Mouse (Mus musculus) CD4-positive naive resting alpha-beta T cell, adult 76 days (primary cell): ENCODE results near the gene Cenpi. TPM values are rescaled to one million over a fixed set of nuclear protein-coding genes. Genes with fewer than 3 reads are reported as not detected.

ENCODE experiments used
- total RNA-seq: library from RNA; stranded (reverse); gene quantifications from one replicate; pipeline ENCODE4 v1.2.4, GENCODE M21; 2023

Gene Cenpi
- 1.9 TPM for total RNA-seq

DNA sequence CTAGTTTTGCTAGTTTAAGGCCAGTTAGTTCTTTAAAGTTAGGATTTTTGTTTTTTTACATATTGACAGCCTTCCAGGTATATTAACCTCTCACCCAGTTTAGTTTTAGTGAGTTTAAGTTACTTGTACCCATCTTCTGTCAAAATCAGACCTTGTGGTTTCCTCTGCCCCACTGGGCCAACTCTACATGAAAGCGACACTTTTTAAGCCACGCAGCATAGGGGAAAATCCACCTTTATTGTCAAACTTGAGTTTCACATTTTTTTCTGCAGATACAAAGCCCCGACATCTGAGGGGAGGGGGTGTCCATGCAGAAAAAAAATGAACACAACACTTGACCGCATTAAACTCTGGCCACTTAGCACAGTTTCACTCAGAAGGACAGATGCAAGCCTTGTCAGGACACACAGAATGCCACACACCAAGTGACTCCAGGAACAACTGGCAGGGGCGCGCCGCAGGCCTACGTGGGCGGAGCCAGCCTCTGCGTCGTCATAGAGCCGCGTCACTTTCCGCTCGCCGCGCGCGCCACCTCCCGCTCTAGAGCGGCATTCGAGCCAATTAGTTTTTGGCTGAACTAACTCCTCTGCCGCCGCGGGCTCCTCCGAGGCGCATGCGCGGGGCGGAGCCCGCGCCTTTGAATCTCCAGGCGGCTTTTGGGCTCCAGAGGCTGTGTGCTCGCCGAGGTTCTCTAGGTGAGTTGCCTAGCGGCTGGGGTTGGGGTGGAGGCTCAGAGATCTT lies at the start of gene Cenpi:
TSS of gene Cenpi (plus strand) at position 551 of the 741 bp plus-strand sequence.

DNA sequence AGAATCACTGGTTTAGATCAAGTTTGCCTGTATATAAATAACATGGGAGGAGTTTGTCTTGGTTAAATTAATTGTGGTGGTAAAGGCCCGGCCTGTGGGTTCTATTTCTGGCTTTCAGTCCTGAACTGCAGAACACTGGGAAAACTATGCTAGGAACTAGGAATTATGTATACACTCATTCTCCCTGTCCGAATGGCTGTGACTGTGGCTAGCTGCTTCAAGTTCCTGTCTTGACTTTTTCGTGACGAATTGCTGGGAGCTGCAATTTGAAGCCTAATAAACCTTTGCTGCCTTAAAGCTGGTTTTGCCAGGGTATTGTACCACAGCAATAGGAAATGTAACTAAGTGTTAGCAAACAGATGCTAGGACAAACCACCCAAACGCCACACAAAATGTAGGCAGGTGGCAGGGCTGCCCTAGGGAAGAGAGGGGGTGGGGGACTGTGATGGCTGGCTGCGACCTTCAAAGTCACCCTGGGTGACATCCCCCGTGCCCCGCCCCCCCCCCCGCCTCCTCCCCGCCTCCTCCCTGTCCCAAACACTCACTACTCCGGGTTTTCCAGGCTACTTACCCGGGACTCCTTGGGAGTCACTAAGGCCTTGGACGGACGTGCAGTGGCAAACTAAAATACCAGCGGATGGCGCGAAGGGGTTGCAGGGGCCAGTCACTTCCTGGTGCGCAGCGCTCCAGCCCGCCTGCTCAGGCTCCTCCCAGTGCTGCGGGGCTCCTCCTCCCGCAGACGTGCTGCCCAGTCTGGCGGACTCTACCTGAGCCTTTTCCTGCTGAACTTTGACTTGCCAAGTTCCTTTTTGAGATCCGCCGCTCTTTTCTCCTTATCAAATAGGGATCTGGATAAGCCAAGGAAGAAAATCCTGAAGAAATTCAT lies 31.4 kb upstream of the Cenpi start, which contains the start of gene Trmt2b:
TSS of gene Trmt2b (minus strand) at position 710 of the 886 bp plus-strand sequence.

GRCm38 (mm10) chrX:134403863-134404583 lies 96.1 kb downstream of the Cenpi start, which contains the start of gene Drp2:
Gene Drp2 (plus strand): TSS chrX:134404551.

Other genes starting within 250 kb of the Cenpi start
- 42.3 TPM for gene Cstf2, start 248.9 kb upstream of the Cenpi start, total RNA-seq
- 10.7 TPM for gene Xkrx, start 146.0 kb upstream of the Cenpi start, total RNA-seq
- gene Arl13a, start 120.6 kb upstream of the Cenpi start, total RNA-seq = not detected
- 1.8 TPM for gene Nox1, start 86.1 kb upstream of the Cenpi start, total RNA-seq
- 17.7 TPM for gene Trmt2b, start 31.1 kb upstream of the Cenpi start, total RNA-seq
- 0.97 TPM for gene Tmem35a, start 12.9 kb upstream of the Cenpi start, total RNA-seq
- not detected for gene Drp2, start 96.5 kb downstream of the Cenpi start, total RNA-seq
- gene Taf7l, start 168.4 kb downstream of the Cenpi start, total RNA-seq = not detected
- 11.3 TPM for gene Timm8a1, start 233.8 kb downstream of the Cenpi start, total RNA-seq